Mouse (Mus musculus) gastrocnemius, postnatal 25 days (tissue): ENCODE measurements at regions not wholly inside any gene's neighbourhood (a gene's known extent, or its start where the extent isn't known, plus 50 kb on each side); places are given as distances from the start of the nearest gene placed in this dataset.

ENCODE experiments used
- DNase-seq: peaks from one replicate; pipeline ENCODE4 v3.0.0; 2022
- microRNA-seq, 2 experiments: library from miRNA; unstranded; fragments of <30 nt; microRNA quantifications; one replicate each; pipeline ENCODE4 v1.2.0; 2021; ENCODE audit warnings: borderline replicate concordance in 2 of 2

GRCm38 (mm10) chr8:64342397-64342796, 136.3 kb upstream of the Tll1 start:
- DNase-seq = no peak

GRCm38 (mm10) chr8:64337356-64337755, 131.3 kb upstream of the Tll1 start:
- DNase-seq = no peak

- DNase-seq = no peak
Measured at GRCm38 (mm10) chr8:64336546-64336945, 130.5 kb upstream of the Tll1 start.

- DNase-seq = no peak
Measured at GRCm38 (mm10) chr8:64335495-64335894, 129.4 kb upstream of the Tll1 start.

- peak; percentile 26 for DNase-seq
Measured at GRCm38 (mm10) chr8:64323985-64324384, 117.9 kb upstream of the Tll1 start.

- DNase-seq = no peak
Measured at GRCm38 (mm10) chr8:64320343-64320742, 114.3 kb upstream of the Tll1 start.

GRCm38 (mm10) chr8:64319220-64319820, 113.2 kb upstream of the Tll1 start:
- no peak for DNase-seq

GRCm38 (mm10) chr8:64318524-64319219, 112.6 kb upstream of the Tll1 start:
- DNase-seq = peak; percentile 14

- DNase-seq = no peak
Measured at GRCm38 (mm10) chr8:64317815-64318214, 111.7 kb upstream of the Tll1 start.

- DNase-seq = no peak
Measured at GRCm38 (mm10) chr8:64307995-64308394, 101.9 kb upstream of the Tll1 start.

- no peak for DNase-seq
Measured at GRCm38 (mm10) chr8:64282806-64283205, 76.7 kb upstream of the Tll1 start.

GRCm38 (mm10) chr8:64281598-64281997, 75.5 kb upstream of the Tll1 start:
- DNase-seq = no peak

- no peak for DNase-seq
Measured at GRCm38 (mm10) chr8:64280391-64280790, 74.3 kb upstream of the Tll1 start.

- DNase-seq = no peak
Measured at GRCm38 (mm10) chr8:64276058-64276457, 70.0 kb upstream of the Tll1 start.

GRCm38 (mm10) chr8:64265304-64265945, 59.4 kb upstream of the Tll1 start:
- no peak for DNase-seq

Small RNAs in the stretch of these regions (microRNA-seq; reads per million reads assigned to microRNA genes)
- 0 reads per million in 2 experiments for gene Mir710
